Mouse (Mus musculus) right cerebral cortex, postnatal 10 days (tissue): ENCODE results near the gene Csf3.
"Not testable (repeated sequence)": the region's sequence is repeated elsewhere in the genome, so short reads cannot be mapped to it uniquely, and the experiment has no call there.

Experiments used
- DNase-seq, 2 experiments: peaks; one replicate each; pipeline ENCODE4 v3.0.0; 2021; ENCODE audit warnings: low spot score in 2 of 2

Csf3 gene

DNA sequence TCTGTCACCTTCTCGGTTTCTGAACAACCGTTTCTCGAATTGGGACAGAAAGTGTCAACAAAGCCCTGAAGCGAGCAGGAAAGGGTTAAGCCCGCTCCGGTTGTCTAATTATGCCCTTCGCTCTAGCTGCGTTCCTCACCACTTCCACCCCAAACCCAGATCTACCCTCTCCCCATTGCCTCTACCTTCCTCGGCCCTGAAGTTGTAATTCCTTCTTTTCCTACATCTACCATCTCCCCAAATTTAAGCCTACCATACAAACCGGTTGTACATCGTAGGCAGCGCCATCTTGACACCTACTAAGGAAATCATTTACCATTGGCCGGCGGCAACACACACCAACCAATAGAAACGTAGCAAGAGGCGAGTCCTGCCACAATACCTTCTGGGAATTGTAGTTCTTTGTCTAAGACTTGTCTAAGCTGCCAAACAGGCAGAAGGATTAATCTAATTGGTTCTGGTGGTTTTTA, 28.1 kb downstream of the Csf3 start, which contains the start of gene Med24:
Gene Med24, minus strand, starts transcription at position 317 of the 470 bp plus-strand sequence.
- DNase-seq = peak; percentile 94 to 97

- no peak for DNase-seq
Measured at GRCm38 (mm10) chr11:98730727-98731126, 29.7 kb downstream of the Csf3 start.

DNA sequence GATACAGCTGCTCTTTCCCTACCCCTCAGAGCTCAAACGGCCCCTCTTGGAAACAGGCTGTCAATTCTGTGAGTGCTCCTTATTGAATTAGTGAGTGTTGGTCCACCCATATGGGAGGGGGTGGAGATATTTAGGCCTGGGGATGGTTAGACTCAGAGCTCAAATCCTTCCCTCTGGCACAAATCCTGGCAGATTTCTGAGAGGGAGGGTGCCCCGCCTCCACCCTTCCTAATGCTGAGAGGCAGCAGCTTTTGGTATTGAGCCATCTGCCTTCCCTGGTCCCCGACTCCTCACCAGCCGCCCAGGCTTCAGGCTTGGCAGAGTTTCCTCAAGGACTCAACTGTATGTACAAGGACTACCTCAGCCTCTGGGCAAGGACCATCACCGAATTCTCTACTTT, 30.1 kb downstream of the Csf3 start:
- DNase-seq = peak; percentile 78 to 83

GRCm38 (mm10) chr11:98734020-98734419, 33.0 kb downstream of the Csf3 start:
- DNase-seq = no peak

GRCm38 (mm10) chr11:98735111-98735510, 34.0 kb downstream of the Csf3 start:
- no peak for DNase-seq

- no peak for DNase-seq
Measured at GRCm38 (mm10) chr11:98736176-98736575, 35.1 kb downstream of the Csf3 start.

GRCm38 (mm10) chr11:98737220-98737619, 36.2 kb downstream of the Csf3 start:
- not testable (repeated sequence) for DNase-seq

DNA sequence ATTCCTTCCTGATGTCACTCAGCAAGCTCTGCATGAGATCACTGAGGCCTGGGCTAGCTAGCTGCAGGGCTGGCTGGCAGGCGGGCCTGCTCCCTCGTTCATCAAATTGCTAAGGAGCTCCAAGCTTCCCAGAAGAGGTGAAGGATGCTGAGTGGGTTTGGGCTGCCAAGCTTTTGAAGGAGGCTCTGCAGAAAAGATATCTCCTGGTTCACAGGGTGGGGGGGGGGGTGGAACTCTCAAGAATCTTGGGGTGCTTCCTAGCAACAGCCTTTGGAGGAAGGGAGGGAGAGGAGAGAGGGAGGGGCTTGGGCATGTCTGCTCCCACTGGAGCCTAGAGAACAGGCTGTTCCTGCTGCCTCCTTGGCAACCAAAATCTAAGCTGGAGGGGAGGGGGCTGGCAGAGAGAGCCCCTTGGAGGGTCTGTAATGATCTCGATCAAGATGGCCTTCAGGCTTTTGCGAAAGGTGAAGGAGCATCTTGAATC, 37.4 kb downstream of the Csf3 start:
- peak; percentile 83 to 93 for DNase-seq

GRCm38 (mm10) chr11:98738925-98739324, 37.9 kb downstream of the Csf3 start:
- DNase-seq = no peak

- DNase-seq = peak; percentile 72 to 77
Measured at GRCm38 (mm10) chr11:98740026-98740392, 38.9 kb downstream of the Csf3 start.

- DNase-seq = peak; percentile 84 to 87
Measured at GRCm38 (mm10) chr11:98740393-98741050, 39.5 kb downstream of the Csf3 start, which contains the start of gene Thra. Gene Thra (plus strand): TSS chr11:98740638.

DNA sequence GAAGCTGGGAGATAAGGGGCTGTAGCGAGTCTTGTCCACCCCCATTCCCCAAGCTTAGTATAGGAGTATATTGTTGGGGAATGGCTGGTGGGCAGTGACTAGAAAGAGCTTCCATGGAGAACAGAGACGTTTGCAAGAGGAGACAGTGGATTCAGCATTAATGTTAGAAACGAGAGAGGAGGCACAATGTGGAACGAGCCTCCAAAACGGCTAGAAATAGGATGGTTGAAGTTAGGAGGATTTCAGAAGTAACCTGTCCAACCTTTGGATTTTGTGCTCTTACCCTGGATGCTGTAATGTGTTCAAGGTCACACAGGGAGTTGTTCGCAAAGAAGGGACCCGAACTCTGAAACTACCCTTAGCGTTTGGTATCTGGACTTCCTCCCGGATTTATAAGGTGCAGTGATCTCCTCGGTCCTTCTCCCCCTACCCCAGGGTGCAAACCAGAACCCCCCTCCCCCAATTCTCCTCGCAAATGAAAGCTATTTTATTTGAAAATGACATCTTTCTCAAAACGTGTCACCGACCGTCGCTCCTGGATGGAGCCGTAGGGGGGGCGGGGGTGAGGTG, 40.1 kb downstream of the Csf3 start:
- DNase-seq = no peak

- peak; percentile 87 to 88 for DNase-seq
Measured at GRCm38 (mm10) chr11:98741622-98742396, 40.7 kb downstream of the Csf3 start.

GRCm38 (mm10) chr11:98742397-98743291, 41.6 kb downstream of the Csf3 start:
- DNase-seq = peak; percentile 70

GRCm38 (mm10) chr11:98743655-98744345, 42.7 kb downstream of the Csf3 start:
- peak in 1 of 2 experiments; percentile 80 for DNase-seq

DNA sequence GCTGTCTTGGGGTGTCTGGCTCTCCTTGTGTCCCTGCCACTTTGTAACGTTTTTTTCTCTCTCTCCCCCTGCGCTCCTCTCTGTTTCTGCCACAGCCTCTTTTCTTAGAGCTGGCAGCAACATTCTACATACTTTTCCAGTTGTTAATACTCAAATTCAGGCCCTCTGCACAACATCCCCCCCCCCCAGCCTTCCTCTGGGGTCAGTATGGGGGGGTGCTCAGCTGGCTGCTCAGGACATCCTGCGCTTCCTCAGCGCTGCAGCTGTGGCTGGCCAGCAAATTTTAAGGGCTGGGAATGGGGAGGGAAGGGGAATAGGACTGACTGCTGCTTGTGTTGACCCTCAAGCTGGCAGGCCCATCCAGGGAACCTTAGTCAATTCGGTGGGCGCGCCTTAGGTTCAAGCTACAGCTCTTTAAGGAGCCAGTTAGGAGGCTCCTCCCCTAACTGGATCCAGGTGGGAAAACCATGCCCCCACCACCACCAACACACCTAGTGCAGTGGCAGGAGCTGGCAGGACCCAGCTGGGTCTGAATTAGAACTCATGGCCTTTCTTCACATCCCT, 43.5 kb downstream of the Csf3 start:
- no peak for DNase-seq

- no peak for DNase-seq
Measured at GRCm38 (mm10) chr11:98745932-98746853, 45.1 kb downstream of the Csf3 start.

- DNase-seq = peak; percentile 95 to 98
Measured at GRCm38 (mm10) chr11:98746855-98747693, 46.0 kb downstream of the Csf3 start.
